ENCODE assay signal across 8 mouse cellular contexts in genomic region chr4:59753491-59754140, GRCm38 (mm10). TPM values are rescaled to one million over a fixed set of nuclear protein-coding genes. Genes with fewer than 3 reads are reported as not detected.
DNase-seq lines count a peak whose midpoint lies in the region; ATAC-seq and TF ChIP-seq lines count a peak whose summit lies in the region.

No protein-coding gene starts in this region.

- TF ChIP-seq CTCF in heart, postnatal 0 days (IDR thresholded peaks at IDR 0.05; ENCODE audit: low read depth), result no peak

- H3K27me3 ChIP-seq in kidney, embryonic 16.5 days (ENCODE audit: insufficient read depth, low read length), result no peaks in the 10 kb centered on the region
- H3K27me3 ChIP-seq in heart, postnatal 0 days (ENCODE audit: control insufficient read depth, insufficient read depth, low read length), result no peaks in the 10 kb centered on the region
- no peaks in the 10 kb centered on the region for H3K27me3 ChIP-seq in forebrain, embryonic 13.5 days
- no peaks in the 10 kb centered on the region for H3K27me3 ChIP-seq in forebrain, embryonic 15.5 days

- H3K36me3 ChIP-seq in kidney, embryonic 16.5 days (ENCODE audit: insufficient read depth, low read length), result peaks cover 10% of the 10 kb centered on the region; the same call in 1 of the 2 replicates
- peaks cover 8% of the 10 kb centered on the region; the same call in 1 of the 2 replicates for H3K36me3 ChIP-seq in heart, postnatal 0 days (replicated peaks; ENCODE audit: control insufficient read depth, insufficient read depth, low read length)
- H3K36me3 ChIP-seq in forebrain, embryonic 13.5 days (ENCODE audit: poor library complexity, severe bottlenecking), result peaks cover 14% of the 10 kb centered on the region; the same call in 1 of the 2 replicates
- peaks cover 3% of the 10 kb centered on the region; the same call in 1 of the 2 replicates for H3K36me3 ChIP-seq in forebrain, embryonic 15.5 days

- no peak overlapping the region for H3K4me3 ChIP-seq in kidney, embryonic 16.5 days (ENCODE audit: low read length)
- no peak overlapping the region for H3K4me3 ChIP-seq in heart, postnatal 0 days (ENCODE audit: low read depth, low read length)
- H3K4me3 ChIP-seq in forebrain, embryonic 13.5 days, result no peak overlapping the region
- no peak overlapping the region for H3K4me3 ChIP-seq in forebrain, embryonic 15.5 days

- H3K27ac ChIP-seq in kidney, embryonic 16.5 days (ENCODE audit: low read length), result no peak overlapping the region
- H3K27ac ChIP-seq in heart, postnatal 0 days (ENCODE audit: low read depth), result peak overlapping the region; percentile 11; the same call in 1 of the 2 replicates
- no peak overlapping the region for H3K27ac ChIP-seq in forebrain, embryonic 13.5 days
- no peak overlapping the region for H3K27ac ChIP-seq in forebrain, embryonic 15.5 days (replicated peaks)

- TF ChIP-seq EP300 in heart, postnatal 0 days (IDR thresholded peaks at IDR 0.05; ENCODE audit: low read depth), result no peak

- 76% methylated on average over 13 of the region's 13 CpGs for WGBS in kidney, embryonic 16.5 days
- WGBS in heart, postnatal 0 days, result 43% methylated on average over 13 of the region's 13 CpGs
- WGBS in forebrain, embryonic 13.5 days, result 70% methylated on average over 13 of the region's 13 CpGs
- 70% methylated on average over 13 of the region's 13 CpGs for WGBS in forebrain, embryonic 15.5 days

- DNase-seq in cerebellum, postnatal 14 days, result peak; percentile 59 to 65
- no peak for DNase-seq in cerebellum, postnatal 4 days (ENCODE audit: low spot score in 2 of 2)
- DNase-seq in kidney, postnatal 25 days, result peak; percentile 49 to 72
- peak; percentile 55 for DNase-seq in heart, postnatal 0 days (ENCODE audit: low spot score)
- peak; percentile 84 for DNase-seq in lung, postnatal 36 days

- H3K4me2 ChIP-seq in kidney, embryonic 16.5 days (replicated peaks; ENCODE audit: low read depth, low read length), result no peak overlapping the region
- no peak overlapping the region for H3K4me2 ChIP-seq in heart, postnatal 0 days (ENCODE audit: low read depth, low read length)
- H3K4me2 ChIP-seq in forebrain, embryonic 13.5 days, result no peak overlapping the region
- no peak overlapping the region for H3K4me2 ChIP-seq in forebrain, embryonic 15.5 days (replicated peaks)

- ATAC-seq in kidney, embryonic 16.5 days (ENCODE audit: low FRiP score, low TSS enrichment), result no peak
- ATAC-seq in heart, postnatal 0 days (ENCODE audit: insufficient read depth, low read depth), result peak; percentile 75
- ATAC-seq in forebrain, embryonic 13.5 days, result no peak
- ATAC-seq in forebrain, embryonic 15.5 days (replicated peaks), result no peak

- H3K4me1 ChIP-seq in kidney, embryonic 16.5 days (ENCODE audit: insufficient read depth, low read length), result peaks cover 21% of the 10 kb centered on the region
- H3K4me1 ChIP-seq in heart, postnatal 0 days (ENCODE audit: control insufficient read depth, insufficient read depth), result peaks cover 28% of the 10 kb centered on the region
- no peaks in the 10 kb centered on the region for H3K4me1 ChIP-seq in forebrain, embryonic 13.5 days
- H3K4me1 ChIP-seq in forebrain, embryonic 15.5 days, result peaks cover 5% of the 10 kb centered on the region; the same call in 1 of the 2 replicates

- H3K9ac ChIP-seq in kidney, embryonic 16.5 days (replicated peaks; ENCODE audit: low read length), result no peak overlapping the region
- H3K9ac ChIP-seq in heart, postnatal 0 days (replicated peaks; ENCODE audit: low read depth, low read length), result no peak overlapping the region
- no peak overlapping the region for H3K9ac ChIP-seq in forebrain, embryonic 13.5 days
- no peak overlapping the region for H3K9ac ChIP-seq in forebrain, embryonic 15.5 days (replicated peaks)

- H3K9me3 ChIP-seq in kidney, embryonic 16.5 days (ENCODE audit: low read length), result no peaks in the 10 kb centered on the region
- no peaks in the 10 kb centered on the region for H3K9me3 ChIP-seq in heart, postnatal 0 days (replicated peaks; ENCODE audit: control insufficient read depth, low read length)
- H3K9me3 ChIP-seq in forebrain, embryonic 13.5 days (replicated peaks), result no peaks in the 10 kb centered on the region
- H3K9me3 ChIP-seq in forebrain, embryonic 15.5 days, result no peaks in the 10 kb centered on the region

RNA-seq across cellular contexts. Expression of gene Inip, which starts 47.8 kb away (rescaled TPM):
- 57.1 and 60.3 TPM in 2 replicates for polyA plus RNA-seq in kidney, embryonic 16.5 days (2015; fragmentation: Nextera tagmentation; extraction: Ambion mirVana)
- total RNA-seq in heart, postnatal 0 days (2014; rRNA removed; ENCODE audit: low replicate concordance), result 10.3 and 17.3 TPM in 2 replicates
- polyA plus RNA-seq in heart, postnatal 0 days (2015; fragmentation: Nextera tagmentation; extraction: Ambion mirVana), result 23.6 and 25.2 TPM in 2 replicates
- 96.1 and 96.8 TPM in 2 replicates for polyA plus RNA-seq in forebrain, embryonic 13.5 days (2015; fragmentation: Nextera tagmentation; extraction: Ambion mirVana)
- 77.2 and 80.6 TPM in 2 replicates for polyA plus RNA-seq in forebrain, embryonic 15.5 days (2015; fragmentation: Nextera tagmentation; extraction: Ambion mirVana)

RNA-seq across cellular contexts. Expression of gene Snx30, which starts 52.0 kb away (rescaled TPM):
- polyA plus RNA-seq in kidney, embryonic 16.5 days (2015; fragmentation: Nextera tagmentation; extraction: Ambion mirVana), result 6.6 and 7.3 TPM in 2 replicates
- 3.7 and 4.5 TPM in 2 replicates for total RNA-seq in heart, postnatal 0 days (2014; rRNA removed; ENCODE audit: low replicate concordance)
- polyA plus RNA-seq in heart, postnatal 0 days (2015; fragmentation: Nextera tagmentation; extraction: Ambion mirVana), result 2.9 and 3.3 TPM in 2 replicates
- 8.8 and 9.4 TPM in 2 replicates for polyA plus RNA-seq in forebrain, embryonic 13.5 days (2015; fragmentation: Nextera tagmentation; extraction: Ambion mirVana)
- 10.7 and 13.0 TPM in 2 replicates for polyA plus RNA-seq in forebrain, embryonic 15.5 days (2015; fragmentation: Nextera tagmentation; extraction: Ambion mirVana)

Comparison
In these comparisons a context has a peak if more than half of its experiments do, and no peak if none do; other contexts are left out.
1. DNase-seq: peak in cerebellum, postnatal 14 days (2 of 2), kidney, postnatal 25 days (2 of 2), heart, postnatal 0 days (single experiment) and lung, postnatal 36 days (single experiment); none in cerebellum, postnatal 4 days (0 of 2).